Mouse (Mus musculus) testis, adult 2 months (tissue): ENCODE results near the gene Pilra.

Source experiments
- CTCF ChIP-seq: fragments of 200-500 bp; IDR thresholded peaks from 2 replicates; pipeline ENCODE4 v1.5.1; 2012; ENCODE audit warnings: low read depth, mild to moderate bottlenecking, inconsistent platforms, low read length, moderate library complexity; ENCODE audit not compliant: control insufficient read depth, insufficient read depth, insufficient replicate concordance
- POLR2A ChIP-seq: fragments of 200-500 bp; IDR thresholded peaks from 2 replicates; pipeline ENCODE4 v1.6.1; 2012; ENCODE audit warnings: low read depth, mild to moderate bottlenecking, inconsistent platforms, low read length, moderate library complexity; ENCODE audit not compliant: control insufficient read depth

- no peak for TF ChIP-seq POLR2A
- 0 out of 2 replicates have a peak, but pooled peaks have one; percentile 2 for TF ChIP-seq CTCF
These were observed 56.8 kb downstream of the Pilra start for GRCm38 (mm10) chr5:137779053-137779933.
